Mouse (Mus musculus) liver, postnatal 0 days (tissue): Measurements from ENCODE around the gene Lrp1.

Source experiments
- CTCF ChIP-seq: sonication (generic); IDR thresholded peaks from 2 replicates; pipeline ENCODE4 v1.5.1; 2016; ENCODE audit warnings: antibody characterized with exemption, low read depth
- EP300 ChIP-seq: IDR thresholded peaks from 2 replicates; pipeline ENCODE4 v1.6.1; 2016; ENCODE audit warnings: antibody characterized with exemption, low read depth, mild to moderate bottlenecking

DNA sequence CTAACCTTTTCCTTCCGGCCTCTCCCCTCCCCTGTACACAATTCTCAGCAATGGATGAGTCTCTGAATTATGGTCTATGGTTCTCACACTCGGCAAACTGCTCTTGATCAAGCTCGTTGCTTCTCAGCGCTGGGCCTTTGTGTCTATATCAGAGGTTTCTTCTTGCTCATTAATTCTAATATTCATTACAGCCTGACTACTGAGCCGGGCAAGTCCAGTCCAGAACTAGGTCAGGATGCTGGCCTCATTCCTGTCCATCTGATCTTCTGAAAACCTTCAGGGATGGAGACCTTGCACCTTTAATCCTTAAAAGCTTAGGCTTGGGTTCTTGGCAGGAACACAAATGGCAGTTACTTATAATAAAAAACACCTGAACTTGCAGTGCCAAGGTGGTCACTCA lies 121.4 kb downstream of the Lrp1 start:
- no peak for TF ChIP-seq CTCF
- no peak for TF ChIP-seq EP300
